Mouse (Mus musculus) thymus, postnatal 14 days (tissue): ENCODE measurements around the gene Mcat.
"Not testable (repeated sequence)": the region's sequence is repeated elsewhere in the genome, so short reads cannot be mapped to it uniquely, and the experiment has no call there.

Experiments
- DNase-seq: peaks from one replicate; pipeline ENCODE4 v3.0.0; 2021

The Mcat gene

DNA sequence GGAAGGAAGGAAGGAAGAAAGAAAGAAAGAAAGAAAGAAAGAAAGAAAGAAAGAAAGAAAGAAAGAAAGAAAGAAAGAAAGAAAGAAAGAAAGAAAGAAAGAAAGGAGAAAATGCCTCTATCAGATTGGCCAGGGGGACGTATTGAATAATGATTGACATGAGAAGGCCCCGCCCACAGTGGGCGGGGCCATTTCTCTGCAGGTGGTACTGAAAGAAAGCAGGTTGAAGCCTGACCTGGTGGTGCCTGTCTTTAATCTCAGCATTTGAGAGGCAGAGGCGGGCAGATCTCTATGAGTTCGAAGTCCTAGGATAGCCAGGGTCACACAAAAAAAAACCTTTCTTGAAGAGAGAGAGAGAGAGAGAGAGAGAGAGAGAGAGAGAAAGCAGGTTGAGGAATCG, 62.1 kb downstream of the Mcat start:
- not testable (repeated sequence) for DNase-seq

DNA sequence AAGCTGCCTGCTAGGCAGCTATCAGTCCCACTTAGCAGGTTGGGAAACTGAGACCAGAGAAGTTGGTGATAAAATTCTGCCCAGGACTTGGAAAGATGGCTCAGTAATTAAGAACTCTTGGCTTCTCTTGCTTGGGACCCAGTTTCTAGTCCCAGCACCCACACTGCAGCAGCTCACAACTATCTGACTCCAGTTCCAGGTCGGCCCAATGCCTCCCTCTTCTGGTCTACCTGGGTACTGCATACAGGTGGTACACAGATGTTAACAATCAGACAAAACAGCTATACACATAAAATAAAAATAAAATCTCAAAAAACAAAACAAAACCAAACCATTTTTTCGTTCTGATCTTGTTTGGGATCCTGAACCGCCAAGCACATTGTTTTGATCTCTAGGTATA, 63.2 kb downstream of the Mcat start:
- peak; percentile 68 for DNase-seq

GRCm38 (mm10) chr15:83499211-83499755, 64.3 kb downstream of the Mcat start:
- DNase-seq = no peak

DNA sequence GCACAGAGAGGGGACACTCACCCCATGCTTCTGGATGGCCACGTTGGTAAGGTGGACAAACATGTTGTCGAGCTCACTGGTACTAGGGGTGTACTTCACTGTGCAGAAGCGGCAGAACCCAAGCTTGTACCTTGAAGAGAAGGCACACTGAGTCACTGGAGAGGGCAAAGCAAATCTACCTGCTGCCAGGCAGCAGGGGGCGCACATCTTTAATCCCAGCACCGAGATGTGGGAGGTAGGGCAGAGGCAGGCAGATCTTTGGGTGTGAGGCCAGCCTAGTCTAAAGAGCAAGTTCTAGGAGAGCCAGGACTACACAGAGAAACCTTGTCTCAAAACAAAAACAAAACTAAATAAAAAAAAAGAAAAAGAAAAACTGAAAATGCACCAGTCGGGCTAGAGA, 66.3 kb downstream of the Mcat start:
- peak; percentile 31 for DNase-seq
